Mouse (Mus musculus): ENCODE results near the gene Lasp1. TPM values are rescaled to one million over a fixed set of nuclear protein-coding genes. Genes with fewer than 3 reads are reported as not detected.
"Not testable (repeated sequence)": the region's sequence is repeated elsewhere in the genome, so short reads cannot be mapped to it uniquely, and the experiment has no call there.

Gene Lasp1
- polyA plus RNA-seq, 1 experiment = 201 TPM

DNA sequence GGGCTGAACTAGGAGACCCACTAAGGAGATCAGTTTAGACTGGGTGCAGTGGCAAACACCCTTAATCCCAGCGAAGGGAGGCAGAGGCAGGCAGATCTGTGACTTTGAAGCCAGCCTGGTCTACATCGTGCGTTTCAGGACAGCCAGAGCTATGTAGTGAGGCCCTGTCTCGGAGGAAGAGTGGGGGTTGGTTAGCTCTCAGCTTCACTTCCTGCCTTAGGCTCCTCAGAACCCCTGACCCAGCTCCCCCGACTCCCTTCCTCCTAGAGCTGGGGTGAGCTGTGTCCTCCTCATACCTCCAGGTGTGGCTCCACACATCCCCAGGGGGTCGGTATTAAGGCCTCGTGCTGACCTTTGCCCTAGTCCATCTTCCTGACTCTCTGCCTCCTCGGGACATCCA is 37.7 kb downstream of the Lasp1 start:
- Histone ChIP-seq H3K4me3 (ENCODE audit: insufficient read depth, low read length) (no peak overlapping the region), H3K27ac (ENCODE audit: insufficient read depth, low read depth, low read length) (peak overlapping the region; percentile 72), H3K4me1 (ENCODE audit: control insufficient read depth, insufficient read depth, low read length) (peaks cover 50% of the 10 kb centered on the region)
- TF ChIP-seq CTCF (IDR thresholded peaks at IDR 0.05; ENCODE audit: low read depth, low read length) (no peak), POLR2A (IDR thresholded peaks at IDR 0.05; ENCODE audit: borderline replicate concordance, low read depth, low read length) (no peak)

DNA sequence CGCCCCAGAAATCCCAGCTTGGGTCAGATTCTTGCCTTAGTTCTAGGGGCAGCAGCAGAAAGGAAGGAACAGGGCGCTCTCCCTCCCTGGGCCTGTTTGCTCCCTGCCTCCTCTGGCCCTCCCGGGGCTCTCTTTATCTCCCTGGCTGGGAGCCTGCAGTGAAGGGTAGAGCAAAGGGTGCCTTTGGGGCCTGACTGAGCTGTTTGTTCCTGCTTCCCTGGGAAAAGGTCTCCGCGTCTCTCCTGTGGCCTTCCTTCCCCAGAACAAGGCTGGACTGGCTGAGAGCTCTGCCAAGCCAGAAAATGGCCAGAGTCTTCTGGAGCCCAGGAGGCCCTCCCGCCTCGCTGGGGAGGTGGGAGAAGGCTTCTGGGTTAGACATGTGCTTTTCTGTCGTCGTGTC is 38.3 kb downstream of the Lasp1 start:
- peak overlapping the region; percentile 72 for H3K27ac ChIP-seq (ENCODE audit: insufficient read depth, low read depth, low read length)
- H3K4me1 ChIP-seq (ENCODE audit: control insufficient read depth, insufficient read depth, low read length) = peaks cover 48% of the 10 kb centered on the region

DNA sequence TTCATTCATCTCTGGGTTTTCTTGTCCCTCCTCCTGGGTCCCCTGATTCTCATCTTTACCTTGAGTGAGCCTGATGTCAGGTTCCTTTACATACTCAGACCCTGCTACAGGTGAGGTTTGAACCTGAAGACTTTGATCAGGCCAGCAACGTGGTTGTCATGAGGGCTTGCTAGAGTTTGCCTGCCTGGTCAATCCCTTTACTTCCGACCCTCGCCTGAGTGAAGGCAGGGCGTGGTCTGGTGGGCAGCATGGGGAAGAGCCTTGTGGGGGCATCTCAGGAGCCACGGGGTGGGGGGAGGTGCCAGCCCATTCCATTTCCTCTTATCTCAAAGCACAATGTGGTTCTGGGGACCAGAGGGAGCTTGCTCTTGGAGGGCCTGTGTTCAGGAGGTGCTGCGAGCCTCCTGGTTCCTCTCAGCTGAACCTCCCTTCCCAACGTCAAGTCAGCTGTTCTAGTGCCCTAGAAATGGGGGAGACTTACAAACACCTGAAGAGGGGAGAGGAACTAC is 38.9 kb downstream of the Lasp1 start:
- H3K27ac ChIP-seq (ENCODE audit: insufficient read depth, low read depth, low read length) = peak overlapping the region; percentile 72
- peaks cover 44% of the 10 kb centered on the region for H3K4me1 ChIP-seq (ENCODE audit: control insufficient read depth, insufficient read depth, low read length)
- TF ChIP-seq POLR2A (IDR thresholded peaks at IDR 0.05; ENCODE audit: borderline replicate concordance, low read depth, low read length) (no peak), CTCF (IDR thresholded peaks at IDR 0.05; ENCODE audit: low read depth, low read length) (no peak)
- no peak overlapping the region for H3K4me3 ChIP-seq (ENCODE audit: insufficient read depth, low read length)

More for the DNA sequence above, 38.3 kb downstream of the Lasp1 start:
- H3K4me3 ChIP-seq (ENCODE audit: insufficient read depth, low read length) = not testable (repeated sequence)

DNA sequence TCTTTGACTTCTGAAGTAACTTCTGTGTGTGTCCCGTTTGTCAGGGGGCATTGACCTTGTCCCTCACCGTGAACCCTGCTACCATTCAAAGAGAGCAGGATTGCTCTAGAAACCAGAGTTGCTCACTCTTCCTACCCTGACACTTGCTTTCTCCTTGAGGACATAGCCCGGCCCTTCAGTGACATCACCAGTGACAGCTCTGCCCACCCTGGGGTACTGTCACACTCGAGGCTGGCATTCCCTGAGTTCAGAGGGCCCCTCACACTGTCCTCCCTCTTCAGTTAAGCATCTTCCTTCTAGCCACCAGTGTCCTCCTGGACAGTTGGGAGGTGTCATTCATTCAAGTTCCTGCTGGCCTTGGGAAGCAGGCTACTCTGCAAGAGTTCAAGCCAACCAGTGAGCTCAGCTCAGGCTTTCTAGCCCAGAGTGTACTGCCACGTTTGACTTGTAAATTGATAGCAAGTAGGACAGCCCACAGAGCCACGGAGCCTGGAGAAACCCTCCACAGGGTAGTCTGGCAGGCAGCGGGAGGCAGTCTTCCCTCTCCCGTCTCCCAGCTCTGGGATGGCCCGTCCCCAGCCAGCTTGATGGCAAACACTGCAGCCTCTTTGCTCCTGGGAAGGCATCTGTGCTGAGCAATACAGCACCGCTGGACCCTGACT is 40.1 kb downstream of the Lasp1 start:
- TF ChIP-seq POLR2A (IDR thresholded peaks at IDR 0.05; ENCODE audit: borderline replicate concordance, low read depth, low read length) (no peak), CTCF (IDR thresholded peaks at IDR 0.05; ENCODE audit: low read depth, low read length) (no peak)
- peak overlapping the region; percentile 72 for H3K27ac ChIP-seq (ENCODE audit: insufficient read depth, low read depth, low read length)
- H3K4me1 ChIP-seq (ENCODE audit: control insufficient read depth, insufficient read depth, low read length) = peaks cover 44% of the 10 kb centered on the region
- H3K4me3 ChIP-seq (ENCODE audit: insufficient read depth, low read length) = no peak overlapping the region

DNA sequence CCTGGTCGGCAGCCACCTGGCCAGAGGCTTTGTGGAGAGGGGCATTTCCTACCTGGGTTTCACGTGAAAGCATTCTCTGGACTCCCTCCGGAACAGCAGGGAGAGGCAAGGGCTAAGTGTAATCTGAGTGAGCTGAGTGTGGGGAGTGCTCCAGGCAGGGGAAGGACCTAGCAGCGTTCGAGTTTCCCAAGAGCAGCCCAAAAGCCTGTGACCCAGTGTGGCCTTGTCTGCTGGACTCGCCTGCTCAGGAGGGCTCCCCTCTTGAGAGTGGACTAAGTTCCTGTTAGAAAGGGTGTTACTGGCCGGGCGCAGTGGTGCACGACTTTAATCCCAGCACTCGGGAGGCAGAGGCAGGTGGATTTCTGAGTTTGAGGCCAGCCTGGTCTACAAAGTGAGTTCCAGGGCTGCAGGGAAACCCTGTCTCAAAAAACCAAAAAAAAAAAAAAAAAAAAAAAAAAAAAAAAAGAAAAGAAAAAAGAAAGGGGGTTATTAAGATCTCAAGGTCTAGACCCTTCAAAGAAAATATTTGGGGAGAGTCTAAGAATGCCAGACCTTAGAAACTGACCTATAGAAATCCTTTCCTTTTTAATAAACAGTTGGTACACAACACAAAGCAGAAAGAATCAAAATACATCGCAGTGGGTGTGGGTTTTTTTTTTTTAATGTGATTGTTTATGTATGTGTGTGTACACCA is 40.8 kb downstream of the Lasp1 start:
- H3K4me1 ChIP-seq (ENCODE audit: control insufficient read depth, insufficient read depth, low read length) = peaks cover 44% of the 10 kb centered on the region
- H3K4me3 ChIP-seq (ENCODE audit: insufficient read depth, low read length) = no peak overlapping the region
- TF ChIP-seq CTCF (IDR thresholded peaks at IDR 0.05; ENCODE audit: low read depth, low read length) (no peak), POLR2A (IDR thresholded peaks at IDR 0.05; ENCODE audit: borderline replicate concordance, low read depth, low read length) (no peak)
- H3K27ac ChIP-seq (ENCODE audit: insufficient read depth, low read depth, low read length) = peak overlapping the region; percentile 89

DNA sequence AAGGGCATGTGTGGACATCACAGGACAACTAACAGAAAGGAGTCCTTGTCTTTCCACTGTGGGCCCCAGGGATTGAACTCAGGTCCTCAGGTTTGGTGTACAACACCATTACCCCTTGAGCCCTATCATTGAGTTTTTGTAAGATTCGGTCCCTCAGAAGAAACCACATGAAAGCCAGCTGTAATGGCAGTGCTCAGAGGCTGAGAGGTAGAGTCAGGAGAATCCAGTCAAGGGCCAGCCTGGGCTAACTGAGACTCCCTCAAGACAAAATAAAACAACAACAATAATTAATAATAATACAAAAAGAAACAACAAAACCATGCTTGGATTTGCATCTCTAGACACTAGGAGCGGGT is 41.3 kb downstream of the Lasp1 start:
- Histone ChIP-seq H3K4me1 (ENCODE audit: control insufficient read depth, insufficient read depth, low read length) (peaks cover 44% of the 10 kb centered on the region), H3K27ac (ENCODE audit: insufficient read depth, low read depth, low read length) (peak overlapping the region; percentile 89), H3K4me3 (ENCODE audit: insufficient read depth, low read length) (peak overlapping the region; percentile 80; the same call in 1 of the 2 replicates)
- TF ChIP-seq POLR2A (IDR thresholded peaks at IDR 0.05; ENCODE audit: borderline replicate concordance, low read depth, low read length) (no peak), CTCF (IDR thresholded peaks at IDR 0.05; ENCODE audit: low read depth, low read length) (no peak)

DNA sequence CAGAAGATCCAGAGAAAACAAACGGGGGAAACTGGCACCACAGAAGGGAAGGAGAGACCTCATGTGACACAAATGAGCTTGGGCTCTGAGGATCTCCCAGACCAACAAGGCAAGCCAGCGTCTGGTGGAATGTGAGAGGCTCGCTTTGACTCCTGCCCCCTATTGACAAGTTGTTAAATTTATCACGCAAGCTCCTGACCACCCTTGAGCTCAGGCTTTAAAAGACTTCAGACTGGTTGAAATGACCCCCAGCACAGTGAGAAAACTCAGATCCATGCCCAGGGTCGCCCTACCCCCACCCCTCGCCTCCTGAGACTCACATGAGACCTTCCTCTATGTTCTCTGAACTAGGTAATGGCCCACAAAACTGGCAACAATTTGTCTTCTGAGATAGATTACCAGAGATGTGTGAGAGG is 41.7 kb downstream of the Lasp1 start, which contains the start of gene B230217C12Rik:
Gene B230217C12Rik, plus strand, starts transcription at position 242 of the 416 bp plus-strand sequence.
- H3K4me3 ChIP-seq (ENCODE audit: insufficient read depth, low read length) = peak within 1 kb of the TSS; percentile 80
- peaks cover 44% of the 10 kb centered on the region for H3K4me1 ChIP-seq (ENCODE audit: control insufficient read depth, insufficient read depth, low read length)
- TF ChIP-seq CTCF (IDR thresholded peaks at IDR 0.05; ENCODE audit: low read depth, low read length) = peak; percentile 58
- TF ChIP-seq POLR2A (IDR thresholded peaks at IDR 0.05; ENCODE audit: borderline replicate concordance, low read depth, low read length) = no peak
- H3K27ac ChIP-seq (ENCODE audit: insufficient read depth, low read depth, low read length) = peak within 1 kb of the TSS; percentile 89

DNA sequence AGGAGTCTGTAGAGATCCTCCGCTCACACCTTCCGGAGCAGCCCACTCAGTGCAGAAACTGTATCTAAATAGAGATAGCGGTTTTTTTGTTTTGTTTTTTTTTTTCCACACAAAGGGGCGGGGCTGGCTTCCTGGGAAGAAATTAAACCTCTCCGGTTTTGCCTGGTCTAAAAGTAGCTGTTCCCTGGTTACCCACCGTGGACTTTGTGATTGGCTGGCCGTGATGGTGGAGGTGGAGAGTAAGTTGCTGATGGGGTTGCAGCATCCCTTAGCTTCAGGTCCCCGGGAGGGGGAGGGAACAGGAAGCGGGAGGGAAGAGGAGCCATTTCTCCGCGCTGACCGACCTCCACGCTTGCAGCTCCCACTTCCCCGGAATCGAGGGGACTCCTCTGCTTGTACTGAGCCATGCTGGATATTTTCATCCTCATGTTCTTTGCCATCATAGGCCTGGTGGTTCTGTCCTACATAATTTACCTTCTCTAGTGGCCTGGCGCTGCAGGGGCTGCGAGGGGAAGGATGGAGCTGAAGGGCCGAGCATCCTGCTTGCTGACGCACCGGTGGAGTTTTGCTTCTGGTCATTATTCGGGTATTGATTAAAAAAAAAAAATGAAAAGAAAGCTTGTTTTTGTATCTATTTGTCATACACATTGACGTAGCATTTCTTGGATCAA is 42.3 kb downstream of the Lasp1 start:
- TF ChIP-seq POLR2A (IDR thresholded peaks at IDR 0.05; ENCODE audit: borderline replicate concordance, low read depth, low read length) = no peak
- TF ChIP-seq CTCF (IDR thresholded peaks at IDR 0.05; ENCODE audit: low read depth, low read length) = no peak
- peaks cover 41% of the 10 kb centered on the region for H3K4me1 ChIP-seq (ENCODE audit: control insufficient read depth, insufficient read depth, low read length)
- H3K4me3 ChIP-seq (ENCODE audit: insufficient read depth, low read length) = peak overlapping the region; percentile 80
- peak overlapping the region; percentile 89 for H3K27ac ChIP-seq (ENCODE audit: insufficient read depth, low read depth, low read length)

DNA sequence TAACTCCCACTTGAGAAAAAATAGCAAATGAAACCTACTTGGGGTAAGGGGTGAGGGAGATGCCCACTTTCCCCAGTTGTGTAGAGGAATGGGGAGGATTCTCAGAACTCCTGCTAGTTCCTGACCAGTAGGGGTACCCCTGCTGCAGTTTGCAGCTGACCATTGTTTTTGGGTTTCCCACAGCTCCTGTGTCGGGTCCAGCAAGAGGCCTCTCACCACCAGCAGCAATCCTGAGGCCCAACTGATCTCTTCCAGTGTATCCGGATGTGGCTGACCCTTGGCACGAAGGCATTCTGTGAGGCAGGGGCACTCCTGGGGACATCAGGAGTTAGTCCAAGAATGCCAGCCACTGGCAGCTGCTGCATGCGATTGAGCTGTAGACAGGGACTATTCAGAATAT is 43.2 kb downstream of the Lasp1 start:
- TF ChIP-seq POLR2A (IDR thresholded peaks at IDR 0.05; ENCODE audit: borderline replicate concordance, low read depth, low read length) (no peak), CTCF (IDR thresholded peaks at IDR 0.05; ENCODE audit: low read depth, low read length) (no peak)
- Histone ChIP-seq H3K4me1 (ENCODE audit: control insufficient read depth, insufficient read depth, low read length) (peaks cover 33% of the 10 kb centered on the region), H3K4me3 (ENCODE audit: insufficient read depth, low read length) (no peak overlapping the region), H3K27ac (ENCODE audit: insufficient read depth, low read depth, low read length) (no peak overlapping the region)

DNA sequence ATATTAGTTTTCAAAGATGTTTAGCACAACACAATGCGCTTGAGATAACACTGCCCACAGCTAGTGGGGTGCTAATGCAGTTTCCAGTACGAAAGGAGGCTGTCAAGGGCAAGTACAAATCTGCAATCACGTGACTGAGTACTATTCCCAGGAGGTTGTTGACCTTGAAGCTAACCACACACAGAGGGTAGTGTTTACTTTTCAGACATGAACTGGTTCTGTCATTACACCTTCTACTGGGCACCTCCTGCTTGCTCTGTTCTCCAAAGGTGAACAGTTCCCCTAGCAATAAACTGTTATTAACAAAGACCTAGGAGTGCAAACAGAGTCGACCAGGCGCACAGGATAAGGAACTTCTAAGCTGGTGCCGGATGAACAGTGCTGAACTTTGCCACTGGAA is 51.6 kb downstream of the Lasp1 start:
- Histone ChIP-seq H3K4me1 (ENCODE audit: control insufficient read depth, insufficient read depth, low read length) (0 out of 2 replicates have a peak, but pooled peaks cover 4% of the 10 kb centered on the region), H3K27ac (ENCODE audit: insufficient read depth, low read depth, low read length) (no peak overlapping the region), H3K4me3 (ENCODE audit: insufficient read depth, low read length) (no peak overlapping the region)
- TF ChIP-seq CTCF (IDR thresholded peaks at IDR 0.05; ENCODE audit: low read depth, low read length) (no peak), POLR2A (IDR thresholded peaks at IDR 0.05; ENCODE audit: borderline replicate concordance, low read depth, low read length) (no peak)

Measured in bone marrow macrophage, adult 2 months (primary cell).